Mouse (Mus musculus): ENCODE measurements around the gene Stard3nl. TPM values are rescaled to one million over a fixed set of nuclear protein-coding genes. Genes with fewer than 3 reads are reported as not detected.

Gene Stard3nl
- 82.9 and 83.6 TPM in 2 replicates for polyA plus RNA-seq (2015; fragmentation: Nextera tagmentation; extraction: Ambion mirVana)

DNA sequence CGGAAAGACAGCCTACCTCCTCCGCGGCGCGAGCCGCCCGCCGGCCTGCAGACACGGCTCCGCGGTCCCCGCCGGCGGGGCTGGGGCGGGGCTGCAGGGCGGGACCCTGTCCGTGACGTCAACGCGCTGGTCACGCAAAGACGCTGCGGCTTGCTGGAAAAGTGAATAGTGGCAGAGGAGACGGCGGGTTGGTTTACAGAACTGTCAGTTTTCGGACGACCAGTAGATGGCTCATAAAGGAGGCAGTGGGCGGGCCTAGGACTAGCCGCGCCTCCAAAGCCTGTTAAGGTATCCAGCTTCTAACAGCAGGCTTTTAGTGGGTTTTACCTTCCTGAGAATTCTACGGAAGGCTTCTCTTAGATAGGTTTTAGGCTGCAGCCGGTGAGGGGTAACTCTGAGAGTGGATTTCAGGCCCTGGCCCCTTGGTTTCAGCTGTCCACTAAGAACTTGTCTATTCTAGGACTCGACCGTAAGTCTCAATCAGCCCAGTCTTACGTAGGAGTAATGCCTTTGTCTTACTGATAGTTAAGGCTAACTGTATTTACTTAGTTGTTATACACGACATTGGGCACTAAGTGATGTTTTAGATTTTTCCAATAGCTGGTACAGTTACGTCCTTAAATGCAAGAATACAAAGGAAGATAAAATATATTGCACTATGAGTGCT, at the start of gene Stard3nl:
TSS of gene Stard3nl (minus strand) at position 108 of the 667 bp plus-strand sequence.
- H3K9ac ChIP-seq, result peak within 1 kb of the TSS; percentile 90
- ATAC-seq (ENCODE audit: extremely low read depth, insufficient number of reproducible peaks, low FRiP score, low TSS enrichment), result peak; percentile 96
- peak within 1 kb of the TSS; percentile 90 for H3K27ac ChIP-seq (replicated peaks)
- H3K4me2 ChIP-seq, result peak within 1 kb of the TSS; percentile 68
- peaks cover 22% of the 10 kb centered on the region for H3K4me1 ChIP-seq
- H3K4me3 ChIP-seq, result peak within 1 kb of the TSS; percentile 79
- H3K27me3 ChIP-seq (replicated peaks), result no peaks in the 10 kb centered on the region
- no peaks in the 10 kb centered on the region for H3K36me3 ChIP-seq
- under 1% methylated on average over 37 of the region's 37 CpGs for WGBS
- no peaks in the 10 kb centered on the region for H3K9me3 ChIP-seq

DNA sequence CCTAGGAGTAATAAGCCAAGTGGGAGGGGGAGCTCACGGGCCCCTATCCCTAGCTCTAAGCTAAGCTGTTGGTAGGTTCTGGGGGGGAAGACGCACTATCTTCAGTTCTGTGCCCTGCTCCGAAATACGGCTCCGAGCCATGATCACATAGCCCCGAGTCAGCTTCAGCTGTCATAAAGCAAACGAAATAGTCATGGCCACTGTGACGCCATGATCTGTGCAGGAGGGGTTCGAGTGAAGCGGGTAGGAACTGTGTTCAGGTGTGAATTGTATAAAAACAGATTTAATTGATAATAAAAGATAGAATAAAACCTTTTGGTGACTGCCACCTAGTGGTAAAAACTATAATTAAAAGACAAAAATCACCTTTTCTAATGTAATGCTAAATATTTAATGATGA, 42.4 kb upstream of the Stard3nl start:
- no peak overlapping the region for H3K27ac ChIP-seq (replicated peaks)
- H3K36me3 ChIP-seq, result no peaks in the 10 kb centered on the region
- ATAC-seq (ENCODE audit: extremely low read depth, insufficient number of reproducible peaks, low FRiP score, low TSS enrichment), result no peak
- no peak overlapping the region for H3K9ac ChIP-seq
- H3K4me2 ChIP-seq, result no peak overlapping the region
- H3K4me3 ChIP-seq, result no peak overlapping the region
- H3K27me3 ChIP-seq (replicated peaks), result no peaks in the 10 kb centered on the region
- H3K9me3 ChIP-seq, result no peaks in the 10 kb centered on the region
- no peaks in the 10 kb centered on the region for H3K4me1 ChIP-seq
- WGBS, result 70% methylated on average over 10 of the region's 10 CpGs

DNA sequence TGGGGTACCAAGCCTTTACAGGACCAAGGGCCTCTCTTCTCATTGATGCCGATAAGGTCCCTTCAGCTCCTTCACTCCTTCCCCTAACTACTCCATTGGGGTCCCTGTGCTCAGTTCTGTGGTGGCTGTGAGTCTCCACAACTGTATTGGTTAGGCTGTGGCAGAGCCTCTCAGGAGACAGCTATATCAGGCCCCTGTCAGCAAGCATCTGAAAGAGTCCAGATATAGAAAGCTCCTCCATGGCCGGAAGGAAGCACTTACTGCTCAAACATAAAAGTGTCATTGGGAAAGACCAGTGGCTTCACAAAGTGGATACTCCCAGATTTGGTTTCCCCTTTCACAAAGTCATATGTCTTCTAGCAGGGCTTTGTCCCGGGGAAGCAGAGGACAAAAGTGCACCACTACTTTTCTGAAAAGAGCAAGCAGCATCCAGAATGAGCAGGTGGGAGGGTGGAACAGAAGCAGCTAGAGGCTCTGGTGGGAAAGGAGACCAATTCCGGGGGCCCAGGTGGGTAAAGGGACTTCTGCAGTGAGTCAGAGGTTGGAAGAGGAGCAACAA, 34.3 kb upstream of the Stard3nl start:
- Histone ChIP-seq H3K4me3 (no peak overlapping the region), H3K9ac (no peak overlapping the region), H3K4me1 (peaks cover 10% of the 10 kb centered on the region), H3K27me3 (replicated peaks) (no peaks in the 10 kb centered on the region), H3K9me3 (no peaks in the 10 kb centered on the region; the same call in 1 of the 2 replicates), H3K27ac (replicated peaks) (0 out of 2 replicates have a peak overlapping the region, but pooled peaks have one; percentile 36), H3K4me2 (no peak overlapping the region), H3K36me3 (no peaks in the 10 kb centered on the region)
- no peak; the same call in 1 of the 2 replicates for ATAC-seq (ENCODE audit: extremely low read depth, insufficient number of reproducible peaks, low FRiP score, low TSS enrichment)
- 25% methylated on average over 4 of the region's 4 CpGs for WGBS

DNA sequence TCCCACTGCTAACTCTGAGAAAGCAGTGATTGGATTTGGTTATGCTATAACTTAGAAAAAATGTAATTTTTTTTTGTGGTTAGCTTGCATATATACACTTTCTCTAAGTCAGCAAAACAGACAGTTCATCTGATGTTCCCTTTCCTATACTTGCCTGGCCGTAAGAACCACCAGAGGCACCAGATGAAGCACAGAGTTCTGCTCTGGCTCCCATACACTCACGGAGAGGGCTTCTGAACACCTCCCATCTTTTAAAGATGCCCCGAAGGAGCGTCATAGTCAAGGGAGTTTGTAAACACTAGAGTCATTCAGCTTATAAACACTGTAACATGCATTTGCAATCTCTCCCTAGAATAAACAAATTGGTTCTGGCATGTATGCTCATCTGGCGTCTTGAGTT, 32.5 kb upstream of the Stard3nl start:
- H3K4me3 ChIP-seq, result no peak overlapping the region
- no peaks in the 10 kb centered on the region for H3K36me3 ChIP-seq
- no peak overlapping the region for H3K4me2 ChIP-seq
- H3K27me3 ChIP-seq (replicated peaks), result no peaks in the 10 kb centered on the region
- no peaks in the 10 kb centered on the region; the same call in 1 of the 2 replicates for H3K9me3 ChIP-seq
- no peak overlapping the region for H3K27ac ChIP-seq (replicated peaks)
- H3K9ac ChIP-seq, result no peak overlapping the region
- WGBS, result 73% methylated on average over 5 of the region's 5 CpGs
- no peak for ATAC-seq (ENCODE audit: extremely low read depth, insufficient number of reproducible peaks, low FRiP score, low TSS enrichment)
- H3K4me1 ChIP-seq, result peaks cover 10% of the 10 kb centered on the region

DNA sequence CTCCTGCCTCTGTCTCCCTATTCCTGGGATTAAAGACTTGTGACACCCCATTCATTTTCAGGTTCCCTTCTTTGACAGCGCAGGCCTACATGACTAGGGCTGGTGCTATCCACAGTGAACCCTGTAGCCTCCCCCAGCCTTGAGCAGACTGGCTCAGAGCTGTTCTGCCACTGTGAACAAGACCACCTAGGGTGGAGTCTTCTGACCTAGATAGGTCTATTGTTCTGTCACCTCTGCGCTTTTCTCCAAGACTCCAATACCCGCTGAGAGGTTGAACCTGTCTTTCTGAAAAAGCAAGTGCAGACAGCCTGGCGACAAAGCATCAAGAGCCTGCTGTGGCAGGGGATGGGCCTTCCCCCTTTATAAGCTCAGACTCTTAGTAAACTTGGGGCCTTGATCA, 29.0 kb upstream of the Stard3nl start:
- Histone ChIP-seq H3K4me1 (peaks cover 1% of the 10 kb centered on the region), H3K36me3 (no peaks in the 10 kb centered on the region), H3K9me3 (no peaks in the 10 kb centered on the region; the same call in 1 of the 2 replicates), H3K4me3 (no peak overlapping the region), H3K27ac (replicated peaks) (no peak overlapping the region), H3K27me3 (replicated peaks) (no peaks in the 10 kb centered on the region), H3K9ac (no peak overlapping the region), H3K4me2 (no peak overlapping the region)
- 73% methylated on average over 4 of the region's 4 CpGs for WGBS
- ATAC-seq (ENCODE audit: extremely low read depth, insufficient number of reproducible peaks, low FRiP score, low TSS enrichment), result no peak

DNA sequence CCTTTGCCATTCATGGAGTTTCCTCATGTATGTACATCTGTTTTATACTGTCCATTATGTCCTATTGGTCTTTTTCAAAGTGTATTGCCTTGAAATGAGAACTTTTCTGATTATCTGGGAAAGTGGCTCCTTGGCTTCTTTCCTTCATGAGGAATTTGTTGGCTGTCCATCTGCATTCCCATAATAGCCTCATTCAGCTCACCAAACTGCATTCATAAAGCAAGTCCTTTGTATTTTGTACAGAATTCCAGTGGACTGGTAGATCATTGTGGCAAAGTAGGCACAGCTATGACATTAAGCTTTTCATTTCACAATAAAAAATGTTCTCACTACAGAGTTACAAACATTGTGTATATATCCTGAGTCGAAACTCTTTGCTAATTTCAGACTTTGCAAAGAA, 26.9 kb upstream of the Stard3nl start:
- no peaks in the 10 kb centered on the region; the same call in 1 of the 2 replicates for H3K9me3 ChIP-seq
- no peak for ATAC-seq (ENCODE audit: extremely low read depth, insufficient number of reproducible peaks, low FRiP score, low TSS enrichment)
- no peak overlapping the region for H3K4me2 ChIP-seq
- no peak overlapping the region for H3K9ac ChIP-seq
- H3K4me1 ChIP-seq, result no peaks in the 10 kb centered on the region
- 72% methylated on average over 1 of the region's 1 CpGs for WGBS
- H3K27me3 ChIP-seq (replicated peaks), result no peaks in the 10 kb centered on the region
- H3K27ac ChIP-seq (replicated peaks), result no peak overlapping the region
- H3K36me3 ChIP-seq, result no peaks in the 10 kb centered on the region
- H3K4me3 ChIP-seq, result no peak overlapping the region

DNA sequence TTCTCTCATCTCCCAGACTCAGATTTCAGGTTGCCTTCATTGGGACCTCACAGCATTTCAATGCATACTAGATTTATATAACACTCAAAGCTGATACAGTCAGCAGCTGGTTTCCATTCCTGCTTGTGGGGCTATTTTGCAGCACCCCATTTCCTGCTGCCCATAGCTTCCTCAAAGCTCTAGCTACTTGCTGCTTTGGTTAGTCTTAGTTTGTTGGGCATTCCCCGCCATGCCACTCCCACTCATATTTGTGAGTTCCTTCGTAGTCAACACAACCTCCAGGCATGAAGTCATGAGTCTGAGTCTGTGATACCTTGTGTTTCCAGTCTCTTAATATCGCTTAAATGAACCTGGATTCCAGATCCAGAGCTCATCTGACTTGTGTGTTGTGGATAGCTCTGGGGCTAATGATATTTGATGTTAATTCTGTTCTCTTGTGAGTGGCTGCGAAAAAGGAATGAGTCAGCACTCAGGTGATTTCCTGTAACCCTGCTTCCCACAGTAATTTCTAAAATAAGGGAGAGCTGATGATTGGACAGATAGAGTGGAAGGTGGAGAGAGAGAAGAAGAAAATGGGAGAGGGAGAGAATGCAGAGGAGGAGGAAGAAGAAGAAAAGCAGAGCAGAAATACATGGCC, 22.4 kb upstream of the Stard3nl start:
- Histone ChIP-seq H3K4me3 (no peak overlapping the region), H3K9ac (no peak overlapping the region), H3K4me2 (no peak overlapping the region), H3K9me3 (no peaks in the 10 kb centered on the region), H3K36me3 (no peaks in the 10 kb centered on the region), H3K27me3 (replicated peaks) (no peaks in the 10 kb centered on the region), H3K27ac (replicated peaks) (no peak overlapping the region), H3K4me1 (no peaks in the 10 kb centered on the region)
- no peak for ATAC-seq (ENCODE audit: extremely low read depth, insufficient number of reproducible peaks, low FRiP score, low TSS enrichment)
- 81% methylated on average over 4 of the region's 4 CpGs for WGBS

DNA sequence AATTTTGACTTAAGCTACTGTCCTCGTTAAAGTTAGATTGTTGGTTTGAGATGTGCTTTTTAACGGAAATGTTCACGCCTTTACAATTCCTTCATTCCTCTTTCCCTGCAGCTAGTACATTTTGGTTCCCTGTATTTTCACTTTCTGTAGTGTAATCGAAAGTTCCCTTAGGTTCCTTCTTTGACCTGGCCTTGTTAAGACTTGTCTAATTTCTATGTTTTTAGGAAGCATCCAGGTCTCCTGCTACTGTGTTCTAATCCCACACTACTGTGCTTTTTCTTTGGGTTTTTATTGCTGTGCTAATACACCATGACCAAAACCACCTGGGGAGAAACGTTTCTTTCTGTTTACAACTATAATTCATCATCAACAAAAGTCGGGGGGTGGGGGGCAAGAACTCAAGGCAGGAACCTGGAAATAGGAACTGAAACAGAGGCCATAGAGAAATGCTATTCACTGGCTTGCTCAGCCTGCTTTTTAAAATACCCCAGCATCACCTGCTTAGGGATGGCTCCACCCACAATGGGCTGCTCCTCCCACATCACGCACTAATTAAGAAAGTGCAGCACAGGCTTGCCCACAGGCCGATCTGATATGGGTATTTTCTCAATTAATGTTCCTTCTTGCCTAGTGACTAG, 20.4 kb upstream of the Stard3nl start:
- no peak overlapping the region for H3K9ac ChIP-seq
- 72% methylated on average over 8 of the region's 8 CpGs for WGBS

DNA sequence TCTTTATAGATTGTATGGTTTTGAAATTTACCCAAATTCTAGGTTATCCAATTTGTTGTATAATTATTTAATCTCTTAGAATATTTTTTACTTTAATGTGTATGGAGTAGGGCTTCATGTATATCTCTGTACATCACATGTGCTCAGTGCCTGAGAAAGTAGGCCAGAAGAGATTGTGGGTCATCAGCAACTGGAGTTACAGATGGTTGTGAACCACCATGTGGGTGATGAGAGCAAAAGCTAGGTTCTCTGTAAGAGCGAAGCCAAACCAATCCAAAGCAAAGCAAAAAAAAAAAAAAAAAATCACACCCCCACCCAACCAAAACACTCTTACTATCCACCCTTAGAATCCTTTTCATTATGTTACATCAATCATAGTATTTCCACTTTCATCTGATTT, 19.7 kb upstream of the Stard3nl start:
- Histone ChIP-seq H3K27me3 (replicated peaks) (no peaks in the 10 kb centered on the region), H3K4me2 (no peak overlapping the region), H3K27ac (replicated peaks) (no peak overlapping the region), H3K9me3 (no peaks in the 10 kb centered on the region), H3K4me3 (no peak overlapping the region), H3K9ac (no peak overlapping the region), H3K4me1 (no peaks in the 10 kb centered on the region), H3K36me3 (no peaks in the 10 kb centered on the region)
- ATAC-seq (ENCODE audit: extremely low read depth, insufficient number of reproducible peaks, low FRiP score, low TSS enrichment), result no peak
- WGBS, result 92% methylated on average over 1 of the region's 1 CpGs

More for the DNA sequence above, 20.4 kb upstream of the Stard3nl start:
- no peak overlapping the region for H3K27ac ChIP-seq (replicated peaks)
- no peak overlapping the region for H3K4me3 ChIP-seq
- H3K4me2 ChIP-seq, result no peak overlapping the region
- ATAC-seq (ENCODE audit: extremely low read depth, insufficient number of reproducible peaks, low FRiP score, low TSS enrichment), result no peak
- H3K27me3 ChIP-seq (replicated peaks), result no peaks in the 10 kb centered on the region
- no peaks in the 10 kb centered on the region for H3K9me3 ChIP-seq
- no peaks in the 10 kb centered on the region for H3K36me3 ChIP-seq
- H3K4me1 ChIP-seq, result no peaks in the 10 kb centered on the region

DNA sequence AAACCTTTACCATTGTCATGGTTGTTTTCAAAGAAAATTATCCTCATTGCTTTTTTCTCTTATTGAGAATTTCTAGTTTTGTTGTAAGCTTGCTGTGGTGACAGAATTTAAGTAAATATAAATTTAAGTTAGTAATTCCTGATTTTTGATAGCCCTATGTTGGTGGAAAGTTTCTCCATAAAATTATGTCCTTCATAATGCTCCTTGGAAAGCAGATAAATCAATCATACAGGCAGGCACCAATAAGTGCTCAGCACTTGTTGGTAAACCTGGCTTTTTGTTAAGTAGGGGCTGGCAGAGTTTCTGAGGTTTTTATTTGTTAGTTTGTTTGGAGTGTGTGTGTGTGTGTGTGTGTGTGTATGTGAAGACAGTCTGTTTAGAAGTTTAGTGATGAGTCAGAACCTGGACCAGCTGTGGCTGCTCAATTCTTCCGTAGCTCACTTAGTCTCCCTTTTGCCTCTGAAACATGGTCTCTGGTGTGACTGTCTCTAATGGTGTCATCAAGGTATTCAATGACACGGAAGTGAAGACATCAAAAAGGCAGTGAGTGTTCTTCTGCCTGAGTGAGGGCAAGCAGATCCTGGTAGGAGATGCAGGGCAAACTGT, 16.8 kb upstream of the Stard3nl start:
- 68% methylated on average over 2 of the region's 2 CpGs for WGBS
- H3K27me3 ChIP-seq (replicated peaks), result no peaks in the 10 kb centered on the region
- no peaks in the 10 kb centered on the region for H3K36me3 ChIP-seq
- H3K27ac ChIP-seq (replicated peaks), result no peak overlapping the region
- no peak overlapping the region for H3K4me2 ChIP-seq
- H3K4me3 ChIP-seq, result no peak overlapping the region
- ATAC-seq (ENCODE audit: extremely low read depth, insufficient number of reproducible peaks, low FRiP score, low TSS enrichment), result no peak
- H3K4me1 ChIP-seq, result no peaks in the 10 kb centered on the region
- no peaks in the 10 kb centered on the region for H3K9me3 ChIP-seq
- H3K9ac ChIP-seq, result no peak overlapping the region

DNA sequence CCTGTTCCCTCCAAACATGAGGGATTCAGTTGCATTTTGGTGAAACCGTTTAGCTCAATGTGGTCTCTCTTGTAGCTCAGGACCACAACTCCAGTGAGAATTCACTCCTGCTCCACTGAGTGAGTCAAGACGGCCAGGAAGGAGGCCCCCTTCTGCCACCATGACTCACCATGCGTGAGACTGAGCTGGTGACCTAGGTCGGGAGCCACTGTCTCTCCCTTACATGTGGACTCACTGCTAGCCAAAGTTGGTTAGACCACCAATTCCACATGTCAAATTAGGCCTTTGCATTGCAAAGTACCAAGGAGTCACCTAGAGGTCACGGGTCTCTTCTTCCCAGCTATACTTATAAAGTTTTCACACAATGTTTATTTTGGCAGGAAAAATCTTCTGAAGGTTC, 16.3 kb upstream of the Stard3nl start:
- ATAC-seq (ENCODE audit: extremely low read depth, insufficient number of reproducible peaks, low FRiP score, low TSS enrichment), result no peak
- no peaks in the 10 kb centered on the region for H3K4me1 ChIP-seq
- H3K36me3 ChIP-seq, result no peaks in the 10 kb centered on the region
- H3K9me3 ChIP-seq, result no peaks in the 10 kb centered on the region
- WGBS, result 65% methylated on average over 5 of the region's 5 CpGs
- H3K27me3 ChIP-seq (replicated peaks), result no peaks in the 10 kb centered on the region
- no peak overlapping the region for H3K4me3 ChIP-seq
- H3K4me2 ChIP-seq, result no peak overlapping the region
- no peak overlapping the region for H3K9ac ChIP-seq
- no peak overlapping the region for H3K27ac ChIP-seq (replicated peaks)
